Mouse (Mus musculus) spleen, adult 2 months (tissue): Measurements from ENCODE around the gene Pdcd1lg2. TPM values are rescaled to one million over a fixed set of nuclear protein-coding genes. Genes with fewer than 3 reads are reported as not detected.

Source experiments
- DNase-seq, 2 experiments: peaks; one replicate each; pipeline versions ENCODE4 v3.0.0 to v3.0.0-alpha.2; 2012 to 2021; ENCODE audit warnings: low spot score in 2 of 2, low read depth in 1 of 2
- H3K27ac ChIP-seq: fragments of 200-500 bp; 2 replicates; pipeline ENCODE4 v1.5.1; 2012; ENCODE audit warnings: low read length, inconsistent platforms; ENCODE audit not compliant: insufficient read depth
- H3K27me3 ChIP-seq: fragments of 200-500 bp; 2 replicates; pipeline ENCODE4 v1.6.1; 2012; ENCODE audit warnings: mild to moderate bottlenecking, moderate library complexity, low read length, inconsistent platforms; ENCODE audit not compliant: control insufficient read depth, insufficient read depth
- H3K36me3 ChIP-seq: fragments of 200-500 bp; 2 replicates; pipeline ENCODE4 v1.6.1; 2012; ENCODE audit warnings: mild to moderate bottlenecking, low read length, inconsistent platforms; ENCODE audit not compliant: control insufficient read depth, insufficient read depth
- H3K4me1 ChIP-seq: fragments of 200-500 bp; 2 replicates; pipeline ENCODE4 v1.6.1; 2011; ENCODE audit warnings: inconsistent platforms; ENCODE audit not compliant: control insufficient read depth, insufficient read depth, insufficient read length
- H3K4me3 ChIP-seq: fragments of 200-500 bp; 2 replicates; pipeline ENCODE4 v1.5.1; 2011; ENCODE audit warnings: mild to moderate bottlenecking, inconsistent platforms; ENCODE audit not compliant: insufficient read depth, insufficient read length; ENCODE audit errors: extremely low read depth
- CTCF ChIP-seq: fragments of 200-500 bp; IDR thresholded peaks from 2 replicates; pipeline ENCODE4 v1.5.1; 2011; ENCODE audit warnings: mild to moderate bottlenecking, inconsistent platforms; ENCODE audit not compliant: insufficient read depth, insufficient read length, insufficient replicate concordance; ENCODE audit errors: extremely low read depth
- POLR2A ChIP-seq: fragments of 200-500 bp; IDR thresholded peaks from 2 replicates; pipeline ENCODE4 v1.6.1; 2011; ENCODE audit warnings: low read depth, low read length, inconsistent platforms
- WGBS: fragments of 180-500 bp; shearing (Covaris S2); methylation state at CpG from one replicate; pipeline ENCODE4 v1.1.7; 2018; 5-methylcytosine and 5-hydroxymethylcytosine counted together
- polyA plus RNA-seq: library from polyadenylated mRNA; depleted of rRNA; stranded (reverse); fragments of >200 nt; gene quantifications from 2 replicates; pipeline ENCODE4 v1.2.3, GENCODE M21; 2012

The Pdcd1lg2 gene
- polyA plus RNA-seq, 1 experiment: 1.0 TPM

GRCm38 (mm10) chr19:29393333-29393732 is 17.4 kb upstream of the Pdcd1lg2 start:
- Histone ChIP-seq H3K36me3 (peaks cover under 1% of the 10 kb centered on the region; the same call in 1 of the 2 replicates), H3K4me1 (peaks cover 2% of the 10 kb centered on the region; the same call in 1 of the 2 replicates), H3K27me3 (no peaks in the 10 kb centered on the region), H3K27ac (no peak overlapping the region), H3K4me3 (no peak overlapping the region)
- WGBS: 84% methylated on average over 9 of the region's 9 CpGs
- TF ChIP-seq POLR2A (no peak), CTCF (no peak)
- DNase-seq: no peak

DNA sequence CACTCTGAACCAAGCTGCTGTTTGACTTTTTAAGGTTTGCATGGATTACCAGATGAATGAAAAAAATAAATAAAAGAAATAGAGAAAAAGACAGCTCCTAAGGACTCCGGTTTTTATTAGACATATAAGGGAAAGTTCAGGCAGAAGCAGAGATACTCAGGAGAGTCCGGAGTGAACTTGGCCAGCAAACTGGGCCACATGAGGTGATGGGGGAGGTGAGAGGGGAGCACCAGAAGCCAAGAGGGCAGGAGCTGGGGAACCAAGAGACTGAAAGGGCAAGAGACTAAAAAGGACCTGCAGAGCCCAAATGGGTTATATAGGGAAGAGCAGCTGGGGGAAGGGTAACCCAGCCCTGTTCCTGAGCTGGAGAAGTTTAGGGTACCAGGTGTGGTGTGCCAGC is 16.0 kb upstream of the Pdcd1lg2 start:
- no peaks in the 10 kb centered on the region for H3K27me3 ChIP-seq
- H3K4me3 ChIP-seq: no peak overlapping the region
- H3K27ac ChIP-seq: no peak overlapping the region
- peaks cover 2% of the 10 kb centered on the region; the same call in 1 of the 2 replicates for H3K4me1 ChIP-seq
- no peak for DNase-seq
- WGBS: 93% methylated on average over 2 of the region's 2 CpGs
- no peak for TF ChIP-seq POLR2A
- TF ChIP-seq CTCF: no peak
- H3K36me3 ChIP-seq: no peaks in the 10 kb centered on the region

- no peaks in the 10 kb centered on the region for H3K27me3 ChIP-seq
- WGBS: 75% methylated on average over 1 of the region's 1 CpGs
- no peak overlapping the region for H3K4me3 ChIP-seq
- no peaks in the 10 kb centered on the region for H3K36me3 ChIP-seq
- H3K27ac ChIP-seq: no peak overlapping the region
- no peak for DNase-seq
- peaks cover 2% of the 10 kb centered on the region; the same call in 1 of the 2 replicates for H3K4me1 ChIP-seq
- TF ChIP-seq POLR2A (no peak), CTCF (no peak)
Observed at GRCm38 (mm10) chr19:29396353-29396752, 14.4 kb upstream of the Pdcd1lg2 start.

DNA sequence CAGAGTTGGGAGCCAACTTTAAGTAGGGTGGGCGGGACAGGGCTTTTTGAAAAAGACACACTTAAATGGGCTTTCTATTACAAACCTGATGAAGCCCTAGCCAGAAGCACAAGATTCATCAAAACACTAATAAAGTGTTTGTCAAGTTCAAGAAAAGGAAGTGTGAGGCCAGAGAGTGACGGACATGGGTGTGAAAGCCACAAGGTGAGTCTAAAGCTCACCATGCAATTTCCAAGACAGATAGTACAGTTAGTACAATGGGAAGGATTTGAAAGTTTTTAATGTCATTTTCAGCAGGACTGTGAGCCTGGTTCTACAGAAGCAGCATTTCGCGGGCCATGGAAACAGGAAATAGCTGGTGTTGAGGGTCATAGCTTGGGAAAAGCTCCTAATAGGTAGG is 10.9 kb upstream of the Pdcd1lg2 start:
- Histone ChIP-seq H3K27ac (no peak overlapping the region), H3K27me3 (no peaks in the 10 kb centered on the region), H3K4me1 (no peaks in the 10 kb centered on the region), H3K36me3 (no peaks in the 10 kb centered on the region), H3K4me3 (no peak overlapping the region)
- 64% methylated on average over 4 of the region's 4 CpGs for WGBS
- no peak for DNase-seq
- TF ChIP-seq CTCF (no peak), POLR2A (no peak)

DNA sequence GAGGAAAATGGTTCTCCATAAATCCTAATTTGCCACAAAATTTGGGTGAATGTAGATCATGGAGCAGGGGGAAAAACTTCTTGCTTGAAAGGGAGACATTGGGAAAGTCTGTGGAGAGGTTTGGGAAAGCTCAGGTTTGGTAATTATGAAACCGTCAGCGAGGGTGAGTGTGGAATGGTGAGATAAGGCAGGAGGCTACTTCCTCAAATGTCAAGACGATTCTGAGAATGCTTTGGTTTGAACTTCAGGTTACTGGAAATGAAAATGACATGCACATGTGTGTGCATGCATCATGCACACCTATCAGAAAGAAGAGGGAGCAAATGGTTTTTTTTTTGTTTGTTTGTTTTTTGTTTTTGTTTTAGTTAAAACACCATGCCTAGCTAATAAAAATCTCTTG is 10.3 kb upstream of the Pdcd1lg2 start:
- Histone ChIP-seq H3K36me3 (no peaks in the 10 kb centered on the region), H3K4me1 (no peaks in the 10 kb centered on the region), H3K27me3 (no peaks in the 10 kb centered on the region), H3K4me3 (no peak overlapping the region), H3K27ac (no peak overlapping the region)
- 32% methylated on average over 3 of the region's 3 CpGs for WGBS
- TF ChIP-seq CTCF (no peak), POLR2A (no peak)
- no peak for DNase-seq

DNA sequence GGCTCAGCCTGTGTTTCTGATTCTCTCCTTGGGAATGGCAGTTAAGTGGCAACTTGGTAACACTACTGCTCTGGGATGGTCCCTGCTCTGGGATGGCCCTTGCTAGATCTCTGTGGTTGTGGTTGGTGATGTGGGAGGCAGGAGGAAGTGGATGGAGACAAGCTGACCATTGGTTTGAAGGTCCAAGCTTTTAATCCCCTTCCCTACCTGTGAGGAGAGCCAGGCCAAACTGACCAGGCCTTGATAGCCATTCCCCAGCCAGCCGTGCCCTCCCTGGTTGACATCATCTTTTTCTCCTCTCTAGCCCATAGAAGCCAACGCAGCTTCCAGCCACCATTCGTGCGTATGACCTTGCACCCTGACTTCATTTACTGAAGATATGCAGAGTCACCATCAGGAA is 8.1 kb upstream of the Pdcd1lg2 start:
- Histone ChIP-seq H3K4me1 (no peaks in the 10 kb centered on the region), H3K4me3 (no peak overlapping the region), H3K27ac (no peak overlapping the region), H3K27me3 (no peaks in the 10 kb centered on the region), H3K36me3 (no peaks in the 10 kb centered on the region)
- 85% methylated on average over 4 of the region's 4 CpGs for WGBS
- no peak for DNase-seq
- TF ChIP-seq CTCF: no peak
- no peak for TF ChIP-seq POLR2A

DNA sequence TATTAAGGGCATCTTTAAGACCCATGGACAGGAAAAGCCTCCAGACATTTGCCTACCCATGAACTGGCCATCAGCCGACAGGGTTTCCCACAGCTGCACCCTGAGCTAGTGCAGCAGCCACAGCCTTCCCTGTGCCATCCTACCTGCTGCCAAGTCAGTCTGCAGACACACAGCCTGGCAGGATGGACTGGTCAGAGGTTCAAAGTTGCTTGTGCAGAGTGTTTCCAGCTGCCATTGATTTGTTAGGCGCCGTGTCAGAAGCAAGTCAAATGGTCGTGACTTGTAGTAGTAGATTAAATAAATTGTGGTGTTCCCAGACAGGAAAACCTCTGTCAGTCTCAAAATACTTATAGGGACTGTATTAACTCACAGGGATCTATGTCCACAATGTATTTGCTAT is 7.5 kb upstream of the Pdcd1lg2 start:
- Histone ChIP-seq H3K4me1 (no peaks in the 10 kb centered on the region), H3K36me3 (no peaks in the 10 kb centered on the region), H3K27ac (no peak overlapping the region), H3K4me3 (no peak overlapping the region), H3K27me3 (no peaks in the 10 kb centered on the region)
- no peak for TF ChIP-seq CTCF
- 88% methylated on average over 4 of the region's 4 CpGs for WGBS
- no peak for DNase-seq

DNA sequence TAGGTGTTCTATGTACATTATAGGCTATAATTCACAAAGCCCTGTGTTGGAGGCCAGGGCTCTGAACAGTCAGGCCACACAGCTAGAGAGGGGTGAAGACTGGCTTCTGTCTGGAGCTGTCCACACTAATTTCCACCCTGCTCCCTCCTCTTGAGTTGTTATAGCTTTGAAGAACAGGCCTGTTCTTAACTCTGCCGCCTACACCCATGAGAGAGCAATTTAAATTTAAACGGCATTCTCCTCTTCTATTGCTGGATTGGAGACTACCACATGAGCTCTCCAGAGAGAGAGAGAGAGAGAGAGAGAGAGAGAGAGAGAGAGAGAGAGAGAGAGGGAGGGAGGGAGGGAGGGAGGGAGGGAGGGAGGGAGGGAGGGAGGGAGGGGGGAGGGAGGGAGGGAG is 5.3 kb upstream of the Pdcd1lg2 start:
- TF ChIP-seq POLR2A (no peak), CTCF (no peak)
- no peaks in the 10 kb centered on the region for H3K4me1 ChIP-seq
- no peak for DNase-seq
- no peaks in the 10 kb centered on the region for H3K27me3 ChIP-seq
- H3K36me3 ChIP-seq: no peaks in the 10 kb centered on the region
- WGBS: 89% methylated on average over 2 of the region's 2 CpGs
- no peak overlapping the region for H3K4me3 ChIP-seq
- no peak overlapping the region for H3K27ac ChIP-seq
